Mouse (Mus musculus): ENCODE data around the gene Spata46.

The Spata46 gene

DNA sequence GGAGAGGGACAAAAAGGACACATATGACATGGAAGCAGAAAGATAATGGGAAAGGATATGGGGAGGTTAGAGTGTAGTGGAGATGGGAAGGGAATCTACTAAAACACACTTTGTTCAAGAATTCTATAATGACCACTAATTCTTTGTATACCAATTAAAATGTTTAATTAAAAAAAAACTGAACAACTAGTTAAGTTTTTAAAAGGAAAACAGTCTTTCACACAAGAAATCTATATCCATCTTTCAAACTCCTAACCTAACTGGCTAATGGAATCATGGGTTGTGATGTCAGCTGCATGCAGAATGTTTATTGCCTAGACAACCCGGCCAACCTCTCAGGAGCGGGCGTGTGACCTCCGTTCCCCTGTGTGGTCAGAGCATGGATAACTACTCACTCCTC is at the start of gene Spata46:
Spata46 (plus strand) TSS at position 301 of the 400 bp plus-strand sequence.
- DNase-seq: no peak

DNA sequence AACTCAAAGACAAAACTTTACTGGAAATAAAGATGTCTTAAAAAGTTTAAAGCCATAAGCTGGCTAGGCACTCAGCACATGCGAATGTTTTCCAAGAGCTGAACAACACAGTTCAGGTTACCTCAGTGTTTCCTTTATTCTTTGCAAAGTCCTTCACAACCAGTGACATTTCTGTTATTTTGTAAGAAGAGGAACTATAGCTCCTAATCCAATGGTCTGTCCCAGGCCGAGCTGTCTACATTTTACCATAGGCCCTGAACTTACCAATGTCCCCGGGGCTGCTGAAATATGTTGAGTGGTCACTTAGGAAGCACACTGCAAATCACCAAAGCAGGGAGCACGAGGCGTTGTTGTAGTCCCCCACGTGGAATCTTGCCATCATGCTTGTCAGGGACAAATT is 38.3 kb upstream of the Spata46 start:
- no peak for DNase-seq

DNA sequence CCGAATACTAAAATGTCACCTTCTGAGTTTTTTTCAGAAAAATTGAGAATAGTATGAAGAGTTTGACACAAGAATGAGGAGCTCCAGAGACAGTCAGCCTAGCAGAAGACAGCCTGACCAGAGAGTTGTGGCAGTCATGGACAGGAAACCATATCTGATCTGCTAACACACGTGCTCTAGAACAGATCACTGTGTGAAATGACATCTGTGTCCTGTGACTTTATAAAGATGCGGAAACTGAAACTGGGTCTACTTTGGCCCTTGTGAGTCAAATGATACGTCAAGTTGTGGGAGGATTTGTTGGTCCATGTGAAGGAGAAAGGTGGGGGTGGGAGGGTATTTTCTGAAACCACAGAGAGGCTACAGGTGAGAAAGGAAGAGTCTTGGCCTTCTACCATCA is 37.9 kb upstream of the Spata46 start:
- DNase-seq: no peak

DNA sequence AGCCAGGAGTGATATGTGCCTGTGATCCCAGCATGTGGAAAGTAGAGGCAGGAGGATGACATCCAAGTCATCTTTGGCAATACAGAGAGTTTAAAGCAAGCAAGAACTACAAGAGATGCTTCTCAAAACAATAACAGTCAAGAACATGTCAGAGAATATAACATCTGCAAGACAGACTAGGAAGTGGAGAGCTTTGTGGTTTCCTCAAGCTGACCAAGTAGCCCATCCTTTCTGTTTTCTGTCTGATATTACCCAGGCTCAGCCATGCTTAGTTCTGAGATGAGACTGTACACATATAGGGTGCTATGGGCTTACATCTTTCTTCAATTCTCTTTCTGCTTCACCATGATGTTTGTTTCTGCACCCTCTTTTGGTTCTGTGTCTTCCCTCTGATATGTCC is 35.4 kb upstream of the Spata46 start:
- DNase-seq: no peak

- no peak for DNase-seq
These were observed 31.6 kb upstream of the Spata46 start, which contains the start of gene Sh2d1b1 for GRCm38 (mm10) chr1:170277016-170277415. Gene Sh2d1b1 (plus strand): TSS chr1:170277320.

DNA sequence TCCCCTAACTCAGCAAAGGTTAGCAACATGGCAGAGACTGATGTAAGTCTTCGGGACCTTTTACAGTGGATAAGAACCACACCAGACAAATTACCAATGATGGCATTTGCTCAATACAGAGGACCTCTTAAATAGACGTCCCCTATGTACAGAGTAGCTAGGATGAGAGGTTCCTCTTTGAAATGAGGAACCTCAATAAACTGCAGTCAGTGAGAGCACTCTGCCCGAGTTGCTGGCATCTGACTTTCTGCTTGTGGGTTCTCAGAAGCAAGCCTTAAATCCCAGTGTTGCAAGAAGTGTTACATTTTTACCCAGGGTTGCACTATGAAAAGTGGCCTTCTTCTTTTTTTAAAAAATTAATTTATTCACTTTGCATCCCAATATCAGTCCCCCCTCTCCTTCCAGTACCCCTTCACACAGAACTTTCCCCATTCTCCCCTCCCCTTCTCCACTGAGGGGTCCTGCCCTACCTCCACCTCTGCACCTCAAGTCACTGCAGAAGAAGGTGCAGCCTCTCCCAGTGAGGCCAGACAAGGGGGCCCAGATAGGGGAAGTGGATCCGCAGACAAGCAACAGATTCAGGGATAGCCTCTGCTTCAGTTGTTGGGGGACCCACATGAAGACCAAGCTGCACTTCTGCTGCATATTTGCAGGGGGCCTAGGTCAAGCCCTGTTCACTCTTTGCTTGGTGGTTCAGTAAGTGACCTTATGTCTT is 26.0 kb upstream of the Spata46 start:
- DNase-seq: peak in 1 of 2 experiments; percentile 31

DNA sequence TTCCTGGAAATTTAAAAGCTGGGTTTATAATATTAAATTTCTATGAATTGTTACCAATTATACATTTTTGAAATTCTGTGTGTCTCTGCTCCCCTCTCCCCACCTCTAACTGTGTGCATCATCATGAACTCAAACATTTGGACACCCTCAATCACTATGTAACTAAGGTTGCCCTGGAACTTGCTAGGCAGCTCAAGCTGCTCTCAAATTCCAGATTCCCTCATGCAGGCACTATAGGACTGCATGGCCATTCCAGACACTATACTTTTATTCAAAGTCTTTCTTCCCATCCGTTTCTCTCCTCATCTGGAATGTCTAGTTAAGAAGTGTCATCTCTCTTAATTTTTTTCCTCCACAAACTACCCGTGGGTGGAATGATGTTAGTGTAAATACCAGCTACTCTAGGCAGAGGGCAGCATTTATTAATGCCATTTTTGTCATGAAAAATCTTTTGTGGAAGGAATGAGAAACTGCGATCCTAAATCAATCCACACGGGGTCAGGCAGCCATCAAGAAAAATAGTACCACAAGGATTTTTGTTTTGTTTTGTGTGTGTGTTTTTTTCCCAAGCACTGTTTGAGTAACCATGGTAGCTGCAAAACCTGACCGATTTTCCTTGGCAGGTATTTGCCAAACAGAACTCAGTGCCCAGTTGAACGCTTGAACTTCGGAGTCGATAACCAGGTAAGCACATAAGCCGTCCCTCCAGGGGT is 16.2 kb upstream of the Spata46 start:
- DNase-seq: peak in 1 of 2 experiments; percentile 68

GRCm38 (mm10) chr1:170293257-170293656 is 15.3 kb upstream of the Spata46 start:
- no peak for DNase-seq

DNA sequence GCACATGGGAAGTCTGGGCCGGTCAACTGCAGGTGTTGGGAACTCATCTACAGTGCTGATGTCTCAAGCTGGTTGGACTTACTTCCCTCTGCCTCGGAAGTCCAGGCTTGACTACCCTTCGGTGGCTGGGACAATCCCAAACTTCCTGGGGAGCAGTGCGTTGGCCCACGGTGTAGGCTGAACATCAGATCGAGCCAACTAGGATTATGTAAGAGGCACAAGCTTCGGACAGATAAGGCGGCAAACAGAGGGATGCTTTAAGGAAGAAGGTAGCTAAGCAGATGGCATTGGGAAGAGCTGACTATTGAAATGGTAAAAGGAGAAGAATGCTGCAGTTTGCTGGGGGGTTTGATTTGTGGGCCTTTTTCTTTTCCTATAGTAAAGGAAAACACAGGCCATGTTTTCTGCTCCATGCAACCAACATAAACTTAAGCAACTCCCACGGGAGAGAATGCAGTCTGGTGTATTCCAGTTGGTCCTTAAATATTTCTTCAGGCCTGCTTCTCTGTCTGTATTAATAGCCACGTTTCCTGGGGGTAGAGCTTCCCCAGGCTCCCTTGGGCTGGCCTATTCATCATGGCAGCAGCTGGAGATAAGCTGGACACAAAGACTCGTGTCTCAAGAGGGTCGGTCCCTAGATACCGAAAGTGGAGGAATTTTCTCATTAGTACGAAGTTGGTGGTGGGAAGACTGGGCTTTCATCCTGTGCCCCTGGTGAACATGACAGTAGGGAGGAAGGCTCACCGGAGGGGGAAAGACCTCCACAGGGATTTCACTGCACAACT is 13.6 kb upstream of the Spata46 start:
- no peak for DNase-seq

DNA sequence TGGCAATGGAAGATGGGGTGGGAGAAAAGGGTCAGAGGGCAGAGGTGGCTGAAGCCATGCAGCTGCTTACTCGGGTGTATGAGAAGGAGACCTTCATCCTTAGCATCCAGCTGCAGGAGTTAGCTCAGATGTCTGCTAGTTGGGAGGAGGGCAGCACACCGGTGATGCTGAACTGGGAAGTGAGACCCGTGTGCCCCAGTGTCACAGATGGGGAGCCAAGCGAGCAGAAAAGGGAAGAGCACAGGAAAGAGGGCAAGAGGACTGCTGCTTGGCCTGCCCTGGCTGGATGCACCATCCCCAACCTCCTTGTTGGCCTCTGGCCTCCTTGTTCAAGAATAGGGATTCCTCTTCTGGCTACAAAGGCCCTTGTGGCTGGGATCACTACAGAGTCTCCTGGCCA is 9.1 kb upstream of the Spata46 start:
- no peak for DNase-seq

GRCm38 (mm10) chr1:170301686-170302085 is 6.9 kb upstream of the Spata46 start:
- DNase-seq: no peak

GRCm38 (mm10) chr1:170302456-170302855 is 6.1 kb upstream of the Spata46 start:
- DNase-seq: no peak

DNA sequence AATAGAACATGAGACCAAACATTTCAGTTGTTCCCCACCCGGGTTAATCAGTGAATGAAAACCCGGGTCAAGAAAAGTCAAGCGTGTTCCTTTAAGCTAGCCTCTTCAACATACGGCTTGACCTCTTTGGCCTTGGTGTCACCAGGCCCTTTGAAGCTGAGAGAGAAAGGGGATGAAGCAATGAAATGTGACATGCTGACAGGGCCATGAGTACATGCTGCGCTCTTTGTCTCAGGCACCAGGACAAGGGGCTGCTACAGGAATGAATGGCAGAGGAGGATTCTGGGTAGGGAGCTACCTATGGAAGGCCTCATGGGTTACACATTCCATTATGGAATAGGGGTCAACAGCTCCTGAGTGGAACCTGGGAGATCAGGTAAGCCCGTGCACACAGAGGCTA is 5.5 kb upstream of the Spata46 start:
- DNase-seq: no peak

- no peak for DNase-seq
These were observed 3.6 kb upstream of the Spata46 start for GRCm38 (mm10) chr1:170305002-170305401.

GRCm38 (mm10) chr1:170306232-170306631 is 2.4 kb upstream of the Spata46 start, which contains the start of gene Gm7694:
Gene Gm7694 (minus strand): TSS chr1:170306332.
- DNase-seq: no peak

GRCm38 (mm10) chr1:170311431-170311830 is 2.8 kb downstream of the Spata46 start:
- DNase-seq: no peak

- DNase-seq: no peak
These were observed 13.4 kb downstream of the Spata46 start for GRCm38 (mm10) chr1:170322046-170322445.

GRCm38 (mm10) chr1:170323001-170323400 is 14.4 kb downstream of the Spata46 start:
- DNase-seq: peak; percentile 28 to 58

- DNase-seq: no peak
These were observed 15.7 kb downstream of the Spata46 start for GRCm38 (mm10) chr1:170324312-170324711.

- no peak for DNase-seq
These were observed 16.7 kb downstream of the Spata46 start for GRCm38 (mm10) chr1:170325277-170325676.

GRCm38 (mm10) chr1:170331926-170332325 is 23.3 kb downstream of the Spata46 start:
- DNase-seq: no peak

DNA sequence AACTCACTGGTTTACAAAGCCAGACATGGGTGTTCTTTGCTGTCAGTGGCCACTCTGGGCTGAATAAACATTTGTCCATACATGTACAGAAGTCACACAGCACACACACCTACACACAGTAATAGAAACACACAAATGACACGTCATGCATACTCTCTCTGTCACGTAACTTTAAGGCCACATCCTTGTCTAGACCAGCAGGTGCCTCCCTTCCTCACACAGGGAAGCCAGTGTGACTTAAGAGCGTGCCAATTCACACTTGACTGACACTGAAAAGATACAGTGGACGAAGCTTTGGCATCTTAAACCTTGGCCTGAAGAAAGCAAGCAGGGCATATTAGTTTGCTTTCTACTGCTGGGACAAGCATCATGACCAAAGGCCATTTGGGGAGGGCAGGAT is 24.2 kb downstream of the Spata46 start:
- DNase-seq: no peak

DNA sequence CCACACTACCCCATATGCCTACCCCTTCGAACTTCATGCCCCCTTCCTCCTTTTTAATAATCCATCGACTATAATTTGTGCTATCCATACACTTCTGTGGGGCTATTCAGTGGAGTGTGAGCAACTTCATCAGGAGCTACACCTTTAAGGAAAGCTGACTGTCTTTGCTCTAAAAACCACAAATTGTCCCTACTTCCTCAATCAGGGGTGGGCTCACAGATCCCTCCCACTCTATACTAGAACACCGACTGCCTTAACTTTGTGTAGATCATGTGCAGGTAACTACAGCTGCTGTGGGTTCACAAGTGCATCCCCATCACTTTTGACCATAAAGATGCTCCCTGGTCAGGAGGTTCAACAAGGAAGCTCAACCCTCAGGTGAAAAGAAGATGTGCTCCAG is 31.3 kb downstream of the Spata46 start:
- no peak for DNase-seq

DNA sequence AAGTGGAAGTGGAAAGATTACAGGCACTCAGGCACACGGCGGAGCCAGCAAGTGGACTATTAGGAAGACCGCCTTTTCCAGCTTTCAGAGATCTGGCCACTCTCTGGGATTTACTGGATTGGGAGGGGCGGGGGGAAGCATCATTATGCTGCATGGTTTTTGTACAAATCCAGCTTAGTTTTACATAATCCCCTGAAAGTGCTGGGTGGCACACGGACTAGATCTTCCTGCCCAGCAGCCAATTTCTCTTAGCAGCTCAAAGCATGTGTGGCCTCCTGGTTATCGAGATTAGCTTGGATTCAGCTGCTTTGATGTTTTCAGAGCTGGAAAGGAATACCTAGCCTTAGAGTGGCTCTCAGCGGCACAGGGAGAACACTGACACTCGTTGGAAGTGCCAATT is 34.5 kb downstream of the Spata46 start:
- no peak for DNase-seq
